Mouse (Mus musculus) v-Abl transformed pro-B cells (cell line): ENCODE results near the gene Mms19.
"Not testable (repeated sequence)": the region's sequence is repeated elsewhere in the genome, so short reads cannot be mapped to it uniquely, and the experiment has no call there.

Source experiments
- in situ Hi-C, 2 experiments: fragments of 400-800 bp; cut with MboI; formaldehyde crosslinking; loops; one replicate each; pipeline ENCODE4 v1.15.1; 2025; ENCODE audit not compliant: unreplicated experiment in 2 of 2

The Mms19 gene

GRCm38 (mm10) chr19:41938539-41938938 lies 42.4 kb downstream of the Mms19 start:
- in situ Hi-C loops, result loop anchor here in 1 of 2 experiments (10.0 kb wide), 1 partner anchor 134 kb away; the partner anchor contains the start of gene Arhgap19

GRCm38 (mm10) chr19:41935921-41936320 lies 45.0 kb downstream of the Mms19 start:
- in situ Hi-C loops, result loop anchor here in 1 of 2 experiments (10.0 kb wide), 1 partner anchor 131 kb away; the partner anchor contains the start of gene Arhgap19

GRCm38 (mm10) chr19:41934124-41934523 lies 46.8 kb downstream of the Mms19 start:
- in situ Hi-C loops, result loop anchor here in 1 of 2 experiments (10.0 kb wide), 1 partner anchor 129 kb away; the partner anchor contains the start of gene Arhgap19

- in situ Hi-C loops, result loop anchor here in 1 of 2 experiments (10.0 kb wide), 1 partner anchor 129 kb away; the partner anchor contains the start of gene Arhgap19
Observed at GRCm38 (mm10) chr19:41933179-41934086, 47.5 kb downstream of the Mms19 start, which contains the start of the genes Exosc1 and Zdhhc16. Gene Exosc1, minus strand, starts transcription at chr19:41933423. Gene Zdhhc16, plus strand, starts transcription at chr19:41933480.

- in situ Hi-C loops, result loop anchor here in 1 of 2 experiments (10.0 kb wide), 1 partner anchor 128 kb away; the partner anchor contains the start of gene Arhgap19
Observed at GRCm38 (mm10) chr19:41932686-41933085, 48.3 kb downstream of the Mms19 start.

GRCm38 (mm10) chr19:41920412-41921067 lies 60.4 kb downstream of the Mms19 start:
- in situ Hi-C loops, result no loop called here

GRCm38 (mm10) chr19:41919471-41919870 lies 61.5 kb downstream of the Mms19 start:
- in situ Hi-C loops, result no loop called here

- in situ Hi-C loops, result no loop called here
Observed at GRCm38 (mm10) chr19:41916853-41917252, 64.1 kb downstream of the Mms19 start.

GRCm38 (mm10) chr19:41915294-41915693 lies 65.7 kb downstream of the Mms19 start:
- in situ Hi-C loops, result no loop called here

GRCm38 (mm10) chr19:41914592-41914882 lies 66.4 kb downstream of the Mms19 start:
- in situ Hi-C loops, result not testable (repeated sequence)

- in situ Hi-C loops, result no loop called here
Observed at GRCm38 (mm10) chr19:41913774-41914591, 67.0 kb downstream of the Mms19 start.

- in situ Hi-C loops, result no loop called here
Observed at GRCm38 (mm10) chr19:41912121-41913080, 68.6 kb downstream of the Mms19 start.

GRCm38 (mm10) chr19:41911178-41912073 lies 69.5 kb downstream of the Mms19 start, which contains the start of gene Pgam1:
Gene Pgam1, plus strand, starts transcription at chr19:41911923.
- in situ Hi-C loops, result no loop called here

GRCm38 (mm10) chr19:41910396-41910795 lies 70.6 kb downstream of the Mms19 start:
- in situ Hi-C loops, result no loop called here

GRCm38 (mm10) chr19:41908736-41909135 lies 72.2 kb downstream of the Mms19 start:
- in situ Hi-C loops, result no loop called here

- in situ Hi-C loops, result no loop called here
Observed at GRCm38 (mm10) chr19:41907079-41907760, 73.7 kb downstream of the Mms19 start.

- in situ Hi-C loops, result no loop called here
Observed at GRCm38 (mm10) chr19:41906311-41907078, 74.5 kb downstream of the Mms19 start.
